Mouse (Mus musculus): Measurements from ENCODE around the gene Hoxb7.

- no peak for TF ChIP-seq EP300 (IDR thresholded peaks at IDR 0.05; ENCODE audit: low read depth)
- TF ChIP-seq CTCF (IDR thresholded peaks at IDR 0.05; ENCODE audit: low read depth), result no peak
Measured at GRCm38 (mm10) chr11:96282795-96283430, 3.5 kb upstream of the Hoxb7 start.
